Mouse (Mus musculus) small intestine, adult 2 months (tissue): ENCODE results near the gene Olig3.

Experiments used
- CTCF ChIP-seq: fragments of 200-500 bp; IDR thresholded peaks from 2 replicates; pipeline ENCODE4 v1.5.1; 2012; ENCODE audit warnings: low read depth, mild to moderate bottlenecking, control low read depth, inconsistent platforms, low read length, moderate library complexity, mixed read lengths; ENCODE audit not compliant: insufficient replicate concordance, insufficient read length; ENCODE audit errors: extremely low read depth
- POLR2A ChIP-seq: fragments of 200-500 bp; IDR thresholded peaks from 2 replicates; pipeline ENCODE4 v1.6.1; 2012; ENCODE audit warnings: low read depth, mild to moderate bottlenecking, control low read depth, inconsistent platforms, low read length, moderate library complexity

GRCm38 (mm10) chr10:19309681-19310395 lies 46.5 kb upstream of the Olig3 start:
- TF ChIP-seq POLR2A = no peak
- TF ChIP-seq CTCF = no peak
